Mouse (Mus musculus): ENCODE measurements around the gene Krt8. TPM values are rescaled to one million over a fixed set of nuclear protein-coding genes. Genes with fewer than 3 reads are reported as not detected.
"Not testable (repeated sequence)": the region's sequence is repeated elsewhere in the genome, so short reads cannot be mapped to it uniquely, and the experiment has no call there.

Gene Krt8
- polyA plus RNA-seq, 1 experiment = 0.20 TPM

DNA sequence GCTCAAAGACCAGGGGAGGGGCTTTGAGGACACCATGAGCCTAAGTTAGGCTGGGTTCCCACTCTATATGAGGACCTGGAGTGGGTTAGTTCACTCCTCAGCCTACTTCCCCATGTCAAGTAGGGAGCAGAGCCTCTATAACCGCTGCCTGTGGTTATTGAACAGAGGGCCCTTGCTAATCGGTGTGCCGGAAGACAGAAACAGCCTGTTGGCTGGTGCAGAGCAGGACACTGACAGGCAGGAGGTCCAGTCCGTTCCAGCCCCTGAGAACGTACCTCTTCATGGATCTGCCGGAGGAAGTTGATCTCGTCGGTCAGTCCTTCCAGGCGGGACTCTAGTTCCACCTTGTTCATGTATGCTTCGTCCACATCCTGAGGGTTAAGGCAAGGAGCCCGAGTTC, 5.1 kb downstream of the Krt8 start:
- H3K36me3 ChIP-seq (ENCODE audit: control insufficient read depth, insufficient read depth) = no peaks in the 10 kb centered on the region
- H3K4me3 ChIP-seq (ENCODE audit: insufficient read depth, poor library complexity, severe bottlenecking) = no peak overlapping the region
- TF ChIP-seq MYOD1 (IDR thresholded peaks at IDR 0.05; ENCODE audit: control insufficient read depth, insufficient read length, low read depth) (no peak), CTCF (IDR thresholded peaks at IDR 0.05; ENCODE audit: control insufficient read depth, insufficient read depth, insufficient read length) (no peak)

DNA sequence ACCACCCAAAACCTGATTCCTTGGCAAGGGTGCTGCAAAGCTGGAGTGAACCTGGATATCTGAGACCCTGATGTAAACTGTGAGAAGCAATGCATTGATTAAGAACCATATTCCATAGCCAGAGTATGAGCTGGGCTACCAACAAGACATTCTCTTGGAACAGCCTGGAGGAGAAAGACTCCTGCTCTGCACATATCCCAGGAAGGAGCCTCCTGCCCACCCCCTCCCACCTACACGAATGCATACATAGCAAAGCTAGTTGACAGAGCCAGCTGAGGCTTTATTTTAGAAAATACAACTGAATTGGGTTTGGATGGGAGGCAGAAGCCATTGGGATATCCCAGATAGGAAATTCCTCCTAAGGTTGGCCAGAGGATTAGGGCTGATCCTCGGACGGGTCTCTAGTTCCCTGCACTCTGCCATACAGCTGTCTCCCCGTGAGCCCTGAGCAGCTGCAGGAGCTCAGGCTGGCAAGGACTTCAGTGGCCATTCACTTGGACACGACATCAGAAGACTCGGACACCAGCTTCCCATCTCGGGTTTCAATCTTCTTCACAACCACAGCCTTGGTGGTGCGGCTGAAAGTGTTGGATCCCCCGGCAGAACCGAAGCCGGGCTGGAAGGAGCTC, 7.7 kb downstream of the Krt8 start:
- not testable (repeated sequence) for H3ac ChIP-seq (ENCODE audit: control insufficient read depth, insufficient read length, low read depth); H3K4me3 ChIP-seq (ENCODE audit: insufficient read depth, poor library complexity, severe bottlenecking); H3K36me3 ChIP-seq (ENCODE audit: control insufficient read depth, insufficient read depth); H3K27me3 ChIP-seq (ENCODE audit: control insufficient read depth, insufficient read depth, insufficient read length); H3K79me3 ChIP-seq (ENCODE audit: low read depth); H3K79me2 ChIP-seq (ENCODE audit: control insufficient read depth, insufficient read depth)

More for the DNA sequence above, 5.1 kb downstream of the Krt8 start:
- no peaks in the 10 kb centered on the region for H3K79me2 ChIP-seq (ENCODE audit: control insufficient read depth, insufficient read depth)
- H3K27me3 ChIP-seq (ENCODE audit: control insufficient read depth, insufficient read depth, insufficient read length) = no peaks in the 10 kb centered on the region
- no peaks in the 10 kb centered on the region for H3K79me3 ChIP-seq (ENCODE audit: low read depth)
- H3ac ChIP-seq (ENCODE audit: control insufficient read depth, insufficient read length, low read depth) = no peak overlapping the region

DNA sequence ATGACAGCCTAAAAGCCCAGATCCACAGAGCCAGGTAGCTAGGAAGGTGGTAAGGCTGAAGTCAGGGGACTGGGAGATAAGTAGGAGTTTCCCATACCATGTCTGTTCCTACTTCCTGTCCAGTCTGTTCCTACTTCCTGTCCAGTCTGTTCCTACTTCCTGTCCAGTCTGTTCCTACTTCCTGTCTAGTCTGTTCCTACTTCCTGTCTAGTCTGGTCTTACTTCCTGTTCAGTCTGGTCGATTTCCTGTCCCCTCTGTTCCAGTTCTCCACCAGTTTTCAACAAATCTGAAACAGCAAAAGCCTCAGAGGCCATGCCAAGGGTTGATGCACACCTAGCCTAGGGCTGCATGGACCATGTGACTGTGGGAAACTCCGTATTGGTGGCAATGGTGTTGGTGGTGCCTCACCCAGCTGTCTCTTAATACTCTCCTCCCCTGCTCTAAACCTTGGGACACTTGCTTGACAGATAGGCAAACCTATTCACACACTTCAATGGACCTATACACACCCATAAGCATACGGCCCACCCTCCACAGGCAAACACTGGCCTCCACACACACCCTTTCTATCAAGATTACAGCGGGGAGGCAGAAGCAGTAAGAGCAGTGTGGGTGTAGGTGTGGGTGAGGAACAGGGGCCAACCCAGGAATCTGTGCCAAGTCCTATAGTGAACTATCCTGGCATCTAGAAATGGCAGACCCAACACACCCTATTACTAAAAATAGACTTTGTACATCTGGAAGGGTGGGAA, 8.6 kb downstream of the Krt8 start:
- no peak overlapping the region for H3K4me3 ChIP-seq (ENCODE audit: insufficient read depth, poor library complexity, severe bottlenecking)
- H3K79me2 ChIP-seq (ENCODE audit: control insufficient read depth, insufficient read depth) = no peaks in the 10 kb centered on the region
- no peaks in the 10 kb centered on the region for H3K36me3 ChIP-seq (ENCODE audit: control insufficient read depth, insufficient read depth)
- no peak overlapping the region for H3ac ChIP-seq (ENCODE audit: control insufficient read depth, insufficient read length, low read depth)
- H3K27me3 ChIP-seq (ENCODE audit: control insufficient read depth, insufficient read depth, insufficient read length) = no peaks in the 10 kb centered on the region
- no peaks in the 10 kb centered on the region for H3K79me3 ChIP-seq (ENCODE audit: low read depth)
- TF ChIP-seq USF1 (IDR thresholded peaks at IDR 0.05; ENCODE audit: low read depth) (no peak), MYOG (IDR thresholded peaks at IDR 0.05; ENCODE audit: control insufficient read depth, extremely low read depth, insufficient read length) (no peak), CEBPB (IDR thresholded peaks at IDR 0.05; ENCODE audit: low read depth) (no peak), MYOD1 (IDR thresholded peaks at IDR 0.05; ENCODE audit: control insufficient read depth, insufficient read length, low read depth) (no peak), CTCF (IDR thresholded peaks at IDR 0.05; ENCODE audit: control insufficient read depth, insufficient read depth, insufficient read length) (no peak), FOSL1 (IDR thresholded peaks at IDR 0.05; ENCODE audit: insufficient read depth, low read length, poor library complexity, severe bottlenecking) (no peak), MAX (IDR thresholded peaks at IDR 0.05) (no peak)

DNA sequence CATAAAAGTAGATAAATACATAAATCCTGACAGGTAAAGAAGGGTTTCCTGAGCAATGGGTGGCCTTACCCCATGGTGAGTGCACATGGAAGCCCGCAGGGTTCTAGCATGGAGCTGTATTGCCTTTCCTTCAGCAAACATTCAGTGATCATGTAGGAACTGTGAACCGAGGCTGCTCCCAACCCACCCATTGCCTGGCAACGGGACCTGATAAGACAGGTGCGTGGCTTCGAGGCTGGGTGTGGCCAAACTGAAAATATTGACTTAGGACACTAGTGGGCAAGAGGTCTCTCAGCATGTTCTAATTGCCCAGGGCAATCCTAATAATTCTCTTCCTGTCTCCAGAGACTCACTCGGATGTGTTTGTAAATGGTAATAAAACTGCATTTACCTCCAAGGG, 9.9 kb downstream of the Krt8 start:
- no peak overlapping the region for H3K4me3 ChIP-seq (ENCODE audit: insufficient read depth, poor library complexity, severe bottlenecking)
- H3K27me3 ChIP-seq (ENCODE audit: control insufficient read depth, insufficient read depth, insufficient read length) = no peaks in the 10 kb centered on the region
- no peaks in the 10 kb centered on the region for H3K79me2 ChIP-seq (ENCODE audit: control insufficient read depth, insufficient read depth)
- no peaks in the 10 kb centered on the region for H3K36me3 ChIP-seq (ENCODE audit: control insufficient read depth, insufficient read depth)
- TF ChIP-seq MAX (IDR thresholded peaks at IDR 0.05) (no peak), FOSL1 (IDR thresholded peaks at IDR 0.05; ENCODE audit: insufficient read depth, low read length, poor library complexity, severe bottlenecking) (no peak), CTCF (IDR thresholded peaks at IDR 0.05; ENCODE audit: control insufficient read depth, insufficient read depth, insufficient read length) (no peak), USF1 (IDR thresholded peaks at IDR 0.05; ENCODE audit: low read depth) (no peak), MYOG (IDR thresholded peaks at IDR 0.05; ENCODE audit: control insufficient read depth, extremely low read depth, insufficient read length) (no peak), CEBPB (IDR thresholded peaks at IDR 0.05; ENCODE audit: low read depth) (no peak), MYOD1 (IDR thresholded peaks at IDR 0.05; ENCODE audit: control insufficient read depth, insufficient read length, low read depth) (no peak)
- H3K79me3 ChIP-seq (ENCODE audit: low read depth) = no peaks in the 10 kb centered on the region
- H3ac ChIP-seq (ENCODE audit: control insufficient read depth, insufficient read length, low read depth) = no peak overlapping the region

DNA sequence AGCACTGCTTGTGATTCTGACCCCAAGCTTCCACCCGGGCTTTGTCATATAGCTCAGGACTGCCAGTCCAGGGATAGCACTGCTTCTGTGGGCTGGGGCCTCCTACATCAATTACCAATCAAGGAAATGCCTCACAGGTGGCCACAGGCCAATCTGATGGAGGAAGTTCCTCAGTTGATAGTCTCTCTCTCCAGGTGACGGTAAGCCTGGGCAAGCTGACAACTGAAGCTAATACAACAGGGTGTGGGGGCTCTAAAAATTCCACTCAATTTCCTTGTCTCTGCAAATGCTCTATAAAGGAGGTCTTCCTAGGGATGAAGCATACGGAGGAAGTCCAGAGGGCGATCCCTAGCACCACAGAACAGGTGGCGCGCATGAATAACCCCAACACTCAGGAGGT, 13.3 kb downstream of the Krt8 start:
- Histone ChIP-seq H3K79me3 (ENCODE audit: low read depth) (no peaks in the 10 kb centered on the region), H3K4me3 (ENCODE audit: insufficient read depth, poor library complexity, severe bottlenecking) (no peak overlapping the region), H3K79me2 (ENCODE audit: control insufficient read depth, insufficient read depth) (no peaks in the 10 kb centered on the region), H3K36me3 (ENCODE audit: control insufficient read depth, insufficient read depth) (no peaks in the 10 kb centered on the region), H3K27me3 (ENCODE audit: control insufficient read depth, insufficient read depth, insufficient read length) (no peaks in the 10 kb centered on the region), H3ac (ENCODE audit: control insufficient read depth, insufficient read length, low read depth) (no peak overlapping the region)
- TF ChIP-seq CEBPB (IDR thresholded peaks at IDR 0.05; ENCODE audit: low read depth) = no peak
- TF ChIP-seq CTCF (IDR thresholded peaks at IDR 0.05; ENCODE audit: control insufficient read depth, insufficient read depth, insufficient read length) = no peak
- TF ChIP-seq MYOG (IDR thresholded peaks at IDR 0.05; ENCODE audit: control insufficient read depth, extremely low read depth, insufficient read length) = no peak
- TF ChIP-seq FOSL1 (IDR thresholded peaks at IDR 0.05; ENCODE audit: insufficient read depth, low read length, poor library complexity, severe bottlenecking) = no peak
- TF ChIP-seq USF1 (IDR thresholded peaks at IDR 0.05; ENCODE audit: low read depth) = no peak

DNA sequence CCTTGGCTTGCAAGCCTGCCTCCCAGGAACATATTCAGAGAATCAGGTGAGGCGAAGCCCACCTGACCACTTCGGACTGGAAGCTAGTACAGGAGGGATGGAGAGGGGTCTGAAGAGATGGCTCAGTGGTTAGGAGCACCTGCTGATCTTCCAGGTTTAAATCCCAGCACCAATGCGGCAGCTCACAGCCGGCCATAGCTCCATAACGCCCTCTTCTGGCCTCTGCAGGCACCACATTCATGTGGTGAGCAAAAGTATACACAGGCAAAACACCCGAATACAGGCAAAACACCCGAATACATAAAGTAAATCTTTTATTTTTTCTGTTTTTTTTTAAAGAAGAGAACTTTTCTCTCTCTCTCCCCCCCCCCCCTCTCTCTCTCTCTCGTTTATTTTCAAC, 15.6 kb downstream of the Krt8 start:
- no peaks in the 10 kb centered on the region for H3K79me2 ChIP-seq (ENCODE audit: control insufficient read depth, insufficient read depth)
- TF ChIP-seq MAX (IDR thresholded peaks at IDR 0.05) = no peak
- H3K79me3 ChIP-seq (ENCODE audit: low read depth) = no peaks in the 10 kb centered on the region
- no peaks in the 10 kb centered on the region for H3K27me3 ChIP-seq (ENCODE audit: control insufficient read depth, insufficient read depth, insufficient read length)
- no peak overlapping the region for H3ac ChIP-seq (ENCODE audit: control insufficient read depth, insufficient read length, low read depth)
- no peaks in the 10 kb centered on the region for H3K36me3 ChIP-seq (ENCODE audit: control insufficient read depth, insufficient read depth)
- H3K4me3 ChIP-seq (ENCODE audit: insufficient read depth, poor library complexity, severe bottlenecking) = no peak overlapping the region

Measured in C2C12 (cell line).